Mouse (Mus musculus): Measurements from ENCODE around the gene Coasy.

DNA sequence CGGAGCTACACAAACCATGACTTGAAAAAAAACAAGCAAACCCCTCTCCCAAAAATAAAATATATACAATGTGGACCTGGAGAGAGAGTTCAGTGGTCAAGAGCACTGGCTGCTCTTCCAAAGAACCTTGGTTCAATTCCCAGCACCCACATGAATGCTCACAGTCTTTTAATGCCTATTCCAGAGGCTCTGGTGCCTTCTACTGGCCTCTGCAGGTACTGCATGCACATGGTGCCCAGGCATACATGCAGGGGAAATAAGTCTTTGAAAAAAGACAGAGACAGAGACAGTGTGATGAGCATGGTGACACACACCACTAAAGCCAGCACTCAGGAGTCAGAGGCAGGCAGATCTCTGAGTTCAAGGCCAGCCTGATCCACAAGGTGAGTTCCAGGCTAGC lies 28.4 kb upstream of the Coasy start:
- TF ChIP-seq POLR2A (IDR thresholded peaks at IDR 0.05; ENCODE audit: extremely low read depth, insufficient read depth, low read length) (no peak), CTCF (IDR thresholded peaks at IDR 0.05; ENCODE audit: extremely low read depth, insufficient read depth, low read length) (peak; percentile 23; the same call in 1 of the 2 replicates)
